Mouse (Mus musculus) bone marrow macrophage, adult 2 months (primary cell): ENCODE data around the gene Lhfpl2. TPM values are rescaled to one million over a fixed set of nuclear protein-coding genes. Genes with fewer than 3 reads are reported as not detected.

Experiments
- H3K27ac ChIP-seq: 2 replicates; pipeline ENCODE4 v1.5.1; 2012; ENCODE audit warnings: low read depth, low read length; ENCODE audit not compliant: insufficient read depth
- H3K4me1 ChIP-seq: 2 replicates; pipeline ENCODE4 v1.6.1; 2012; ENCODE audit warnings: low read length; ENCODE audit not compliant: control insufficient read depth, insufficient read depth
- H3K4me3 ChIP-seq: 2 replicates; pipeline ENCODE4 v1.5.1; 2012; ENCODE audit warnings: mild to moderate bottlenecking, low read length, moderate library complexity; ENCODE audit not compliant: insufficient read depth
- CTCF ChIP-seq: IDR thresholded peaks from 2 replicates; pipeline ENCODE4 v1.5.1; 2012; ENCODE audit warnings: low read depth, mild to moderate bottlenecking, low read length, moderate library complexity
- POLR2A ChIP-seq: IDR thresholded peaks from 2 replicates; pipeline ENCODE4 v1.6.1; 2012; ENCODE audit warnings: mild to moderate bottlenecking, low read depth, low read length, borderline replicate concordance
- polyA plus RNA-seq: library from polyadenylated mRNA; stranded (reverse); fragments of >200 nt; gene quantifications from 2 replicates; pipeline ENCODE4 v1.2.4, GENCODE M21; 2012; ENCODE audit not compliant: missing spikeins, insufficient read depth, insufficient read length

Lhfpl2 gene
- polyA plus RNA-seq, 1 experiment, result 54.7 TPM

DNA sequence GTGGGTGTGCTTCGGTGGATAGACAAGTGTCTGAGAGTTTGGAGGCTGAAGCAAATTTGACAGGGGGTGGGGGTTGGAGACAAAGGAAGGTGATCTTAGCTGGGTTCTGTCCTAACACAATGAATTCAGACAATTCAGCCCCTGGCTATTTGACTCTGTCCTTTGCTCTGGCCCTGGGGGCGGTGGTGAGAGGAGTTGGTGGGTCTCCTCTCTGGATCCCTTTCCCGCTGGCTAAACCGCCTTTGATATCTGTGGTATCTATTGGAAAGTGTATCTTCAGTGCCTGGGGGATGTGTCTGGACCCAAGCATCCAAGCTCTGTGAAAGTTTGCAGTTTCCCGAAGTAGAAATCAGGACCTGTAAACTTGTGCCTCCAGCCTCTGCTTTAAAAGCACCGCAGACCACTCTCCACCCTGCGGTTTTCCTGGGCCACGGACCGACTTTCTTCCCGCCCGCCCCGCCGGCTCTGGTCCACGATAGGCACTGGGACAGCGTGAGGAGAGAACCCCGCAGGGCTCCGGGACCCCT lies 497 bp upstream of the Lhfpl2 start:
- no peak for TF ChIP-seq POLR2A
- TF ChIP-seq CTCF, result no peak
- no peak overlapping the region for H3K27ac ChIP-seq
- peaks cover 5% of the 10 kb centered on the region; the same call in 1 of the 2 replicates for H3K4me1 ChIP-seq
- peak overlapping the region; percentile 95 for H3K4me3 ChIP-seq

- Histone ChIP-seq H3K4me1 (peaks cover 15% of the 10 kb centered on the region), H3K4me3 (peak overlapping the region; percentile 95), H3K27ac (no peak overlapping the region)
- TF ChIP-seq POLR2A, result no peak
- TF ChIP-seq CTCF, result no peak
Measured at GRCm38 (mm10) chr13:94058642-94059222, 1.1 kb downstream of the Lhfpl2 start.

- peaks cover 21% of the 10 kb centered on the region for H3K4me1 ChIP-seq
- H3K27ac ChIP-seq, result no peak overlapping the region
- no peak overlapping the region for H3K4me3 ChIP-seq
- no peak for TF ChIP-seq POLR2A
- no peak for TF ChIP-seq CTCF
Measured at GRCm38 (mm10) chr13:94059373-94059772, 1.8 kb downstream of the Lhfpl2 start.

GRCm38 (mm10) chr13:94059778-94060177 lies 2.2 kb downstream of the Lhfpl2 start:
- Histone ChIP-seq H3K4me1 (peaks cover 25% of the 10 kb centered on the region), H3K4me3 (no peak overlapping the region), H3K27ac (no peak overlapping the region)
- TF ChIP-seq CTCF (peak; percentile 59), POLR2A (no peak)

DNA sequence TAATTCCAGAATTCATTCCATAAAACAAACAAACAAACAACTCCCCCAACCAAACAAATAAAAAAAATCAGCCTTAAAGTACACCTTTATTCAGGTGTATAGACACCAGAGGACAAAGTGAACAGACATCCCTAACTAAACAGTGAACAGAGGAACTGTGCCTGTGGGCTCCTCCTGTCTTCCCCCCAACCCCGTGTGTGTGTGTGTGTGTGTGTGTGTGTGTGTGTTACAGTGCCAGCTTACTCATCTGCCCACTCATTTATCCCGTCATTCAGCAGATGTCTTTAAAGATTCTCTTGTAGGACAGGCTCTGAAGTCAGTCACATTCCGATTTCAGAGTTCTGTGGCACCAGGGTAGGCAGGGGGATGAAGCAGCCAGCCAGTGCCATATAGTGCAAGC lies 2.9 kb downstream of the Lhfpl2 start:
- Histone ChIP-seq H3K4me3 (no peak overlapping the region), H3K4me1 (peaks cover 29% of the 10 kb centered on the region), H3K27ac (no peak overlapping the region)
- TF ChIP-seq CTCF (no peak), POLR2A (no peak)

DNA sequence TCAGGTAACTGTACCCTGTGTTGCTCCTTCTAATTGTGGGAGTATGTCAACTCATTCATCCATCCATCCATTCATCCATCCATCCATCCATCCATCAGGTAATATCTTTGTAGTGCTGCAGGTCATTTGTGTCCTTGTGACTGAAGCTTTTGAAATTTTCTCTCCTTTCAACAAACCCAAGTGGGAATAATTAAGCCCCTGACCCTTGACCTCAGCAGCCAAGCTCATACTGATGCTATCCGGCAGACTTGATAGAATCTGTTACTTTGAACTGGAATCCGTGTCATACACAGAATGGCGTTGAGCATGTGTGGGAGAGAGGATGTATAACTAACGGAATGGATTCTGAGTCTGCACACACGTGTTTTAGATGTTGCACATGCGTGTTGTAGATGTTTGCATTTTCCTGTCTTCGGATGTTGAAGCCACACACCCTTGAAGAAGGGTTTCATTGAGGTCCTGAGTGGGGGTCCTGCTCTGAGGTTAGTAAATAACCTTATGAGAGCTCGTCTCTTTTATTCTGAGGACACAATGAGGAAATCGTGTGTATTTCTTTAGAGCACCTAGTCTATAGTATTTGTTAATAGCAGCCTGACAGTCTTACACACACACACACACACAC lies 3.8 kb downstream of the Lhfpl2 start:
- no peak overlapping the region for H3K4me3 ChIP-seq
- H3K27ac ChIP-seq, result no peak overlapping the region
- no peak for TF ChIP-seq POLR2A
- no peak for TF ChIP-seq CTCF
- peaks cover 38% of the 10 kb centered on the region for H3K4me1 ChIP-seq

DNA sequence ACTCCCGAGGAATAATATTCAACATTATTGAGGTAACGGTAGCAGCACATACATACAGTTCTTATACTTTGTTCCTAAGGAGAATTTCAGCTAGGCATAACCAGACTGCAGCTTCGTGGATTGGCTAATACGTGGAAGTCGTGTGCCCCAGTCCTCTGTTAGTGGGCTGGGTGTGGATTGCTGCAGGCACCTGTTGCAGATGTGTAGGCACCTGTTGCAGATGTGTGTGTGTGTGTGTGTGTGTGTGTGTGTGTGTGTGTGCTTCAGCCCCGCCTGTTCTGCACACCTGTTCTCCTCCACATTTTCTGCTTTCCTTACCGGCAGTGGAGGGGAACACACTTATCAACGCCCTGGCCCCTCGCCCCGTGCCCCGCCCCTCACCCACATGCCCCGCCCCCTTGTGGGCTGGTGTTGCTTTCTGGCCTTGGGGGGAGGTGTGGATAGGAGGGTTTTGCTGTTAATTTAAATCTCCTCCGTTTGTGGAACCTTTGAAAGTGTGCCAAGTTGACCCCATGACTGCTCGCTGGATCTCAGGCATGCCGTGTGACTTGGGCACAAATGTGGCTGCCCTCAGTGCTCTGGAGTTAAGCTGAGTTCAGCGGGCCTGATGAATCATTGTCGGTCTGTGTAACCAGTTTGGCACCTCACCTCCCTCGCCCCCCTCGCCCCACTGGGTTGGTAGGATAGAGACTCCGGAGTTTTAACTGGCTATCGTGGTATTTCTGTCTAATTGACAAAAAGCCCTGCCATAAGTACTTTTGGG lies 4.9 kb downstream of the Lhfpl2 start:
- peak overlapping the region; percentile 79 for H3K27ac ChIP-seq
- peak overlapping the region; percentile 29; the same call in 1 of the 2 replicates for H3K4me3 ChIP-seq
- TF ChIP-seq CTCF (no peak), POLR2A (no peak)
- peaks cover 42% of the 10 kb centered on the region for H3K4me1 ChIP-seq

GRCm38 (mm10) chr13:94063156-94063555 lies 5.6 kb downstream of the Lhfpl2 start:
- Histone ChIP-seq H3K4me1 (peaks cover 42% of the 10 kb centered on the region), H3K27ac (peak overlapping the region; percentile 79), H3K4me3 (peak overlapping the region; percentile 29; the same call in 1 of the 2 replicates)
- TF ChIP-seq CTCF, result no peak
- no peak for TF ChIP-seq POLR2A

- TF ChIP-seq POLR2A (no peak), CTCF (no peak)
- Histone ChIP-seq H3K4me3 (no peak overlapping the region), H3K27ac (no peak overlapping the region), H3K4me1 (peaks cover 48% of the 10 kb centered on the region)
Measured at GRCm38 (mm10) chr13:94064571-94064970, 7.0 kb downstream of the Lhfpl2 start.

DNA sequence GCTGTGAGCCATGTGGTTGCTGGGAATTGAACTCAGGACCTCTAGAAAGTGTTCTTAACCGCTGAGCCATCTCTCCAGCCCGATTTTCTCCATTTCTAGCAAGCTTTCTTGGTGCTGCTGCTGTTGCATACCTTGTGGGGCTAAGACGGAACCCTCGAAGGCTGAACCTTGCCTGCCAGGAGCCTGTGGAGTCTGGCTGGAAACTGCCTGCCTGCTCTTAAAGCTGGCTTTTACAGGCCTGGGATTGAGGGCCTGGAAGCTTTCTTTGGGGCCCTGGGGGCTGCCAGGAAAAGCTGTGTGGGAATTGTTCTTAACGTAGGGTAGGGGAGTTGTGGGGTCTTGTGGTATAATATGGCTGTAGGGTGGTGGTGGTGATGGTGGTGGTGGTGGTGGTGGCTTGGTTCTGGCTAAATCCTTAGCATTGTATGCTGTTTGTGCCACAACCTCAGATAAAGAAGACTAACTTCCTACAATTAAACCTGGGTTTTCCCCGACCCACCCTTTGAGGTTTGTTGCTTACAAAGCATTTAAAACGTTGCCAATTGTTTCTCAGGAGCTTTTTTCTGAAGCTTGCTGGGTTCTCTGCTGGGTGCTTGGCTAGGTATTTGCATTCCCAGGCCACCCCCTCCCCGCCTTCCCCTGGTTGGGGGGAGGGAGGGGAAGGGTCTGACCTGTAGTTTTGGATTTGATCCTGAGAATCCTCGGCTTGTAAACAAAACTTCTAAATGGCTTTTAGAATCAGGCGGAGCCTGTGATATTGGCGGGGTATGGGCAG lies 7.9 kb downstream of the Lhfpl2 start:
- TF ChIP-seq CTCF, result no peak
- TF ChIP-seq POLR2A, result no peak
- no peak overlapping the region for H3K27ac ChIP-seq
- H3K4me1 ChIP-seq, result peaks cover 48% of the 10 kb centered on the region
- H3K4me3 ChIP-seq, result no peak overlapping the region
